Mouse (Mus musculus) liver, adult 2 months (tissue): ENCODE data around the gene Gm17660. TPM values are rescaled to one million over a fixed set of nuclear protein-coding genes. Genes with fewer than 3 reads are reported as not detected.
A peak's percentile ranks its signal among the peaks of the same experiment; 100 is the strongest.

ENCODE experiments used
- DNase-seq: peaks from one replicate; pipeline ENCODE4 v3.0.0-alpha.2; 2011; ENCODE audit warnings: low read depth, low spot score; ENCODE audit errors: extremely low read depth
- H3K27ac ChIP-seq: fragments of 200-500 bp; replicated peaks from 2 replicates; pipeline ENCODE4 v1.5.1; 2012; ENCODE audit warnings: low read depth, mild to moderate bottlenecking, control low read depth, inconsistent platforms, low read length; ENCODE audit not compliant: insufficient read depth
- H3K27me3 ChIP-seq: fragments of 200-500 bp; 2 replicates; pipeline ENCODE4 v1.6.1; 2012; ENCODE audit warnings: mild to moderate bottlenecking, moderate library complexity, low read length, inconsistent platforms; ENCODE audit not compliant: control insufficient read depth, insufficient read depth
- H3K36me3 ChIP-seq: fragments of 200-500 bp; 2 replicates; pipeline ENCODE4 v1.6.1; 2012; ENCODE audit warnings: low read length, inconsistent platforms; ENCODE audit not compliant: control insufficient read depth, insufficient read depth
- H3K4me1 ChIP-seq: fragments of 200-500 bp; 2 replicates; pipeline ENCODE4 v1.6.1; 2011; ENCODE audit warnings: low read length; ENCODE audit not compliant: control insufficient read depth, insufficient read depth
- H3K4me3 ChIP-seq: fragments of 200-500 bp; 2 replicates; pipeline ENCODE4 v1.5.1; 2011; ENCODE audit warnings: low read depth, mild to moderate bottlenecking, control low read depth, low read length, moderate library complexity; ENCODE audit not compliant: insufficient read depth
- H3K79me2 ChIP-seq: fragments of 200-500 bp; 2 replicates; pipeline ENCODE4 v1.6.1; 2012; ENCODE audit warnings: inconsistent platforms, mild to moderate bottlenecking, low read length, moderate library complexity; ENCODE audit not compliant: control insufficient read depth, insufficient read depth
- H3K9ac ChIP-seq: fragments of 200-500 bp; 2 replicates; pipeline ENCODE4 v1.6.1; 2012; ENCODE audit warnings: low read depth, mild to moderate bottlenecking, control low read depth, inconsistent platforms, low read length
- CTCF ChIP-seq: fragments of 200-500 bp; IDR thresholded peaks from 2 replicates; pipeline ENCODE4 v1.5.1; 2011; ENCODE audit warnings: low read depth, low read length, control low read depth
- POLR2A ChIP-seq: fragments of 200-500 bp; IDR thresholded peaks from 2 replicates; pipeline ENCODE4 v1.6.1; 2011; ENCODE audit warnings: low read length, control low read depth; ENCODE audit not compliant: insufficient read depth; ENCODE audit errors: extremely low read depth
- WGBS: fragments of 180-500 bp; shearing (Covaris S2); methylation state at CpG from one replicate; pipeline ENCODE4 v1.1.7; 2018; 5-methylcytosine and 5-hydroxymethylcytosine counted together
- polyA plus RNA-seq: library from polyadenylated mRNA; depleted of rRNA; stranded (reverse); fragments of >200 nt; gene quantifications from 2 replicates; pipeline ENCODE4 v1.2.3, GENCODE M21; 2012
- total RNA-seq: library from RNA; depleted of rRNA; stranded (reverse); fragments of >200 nt; gene quantifications from 2 replicates; pipeline ENCODE4 v1.2.3, GENCODE M21; 2014

Gene Gm17660
- total and polyA plus RNA-seq, 2 experiments = not detected

DNA sequence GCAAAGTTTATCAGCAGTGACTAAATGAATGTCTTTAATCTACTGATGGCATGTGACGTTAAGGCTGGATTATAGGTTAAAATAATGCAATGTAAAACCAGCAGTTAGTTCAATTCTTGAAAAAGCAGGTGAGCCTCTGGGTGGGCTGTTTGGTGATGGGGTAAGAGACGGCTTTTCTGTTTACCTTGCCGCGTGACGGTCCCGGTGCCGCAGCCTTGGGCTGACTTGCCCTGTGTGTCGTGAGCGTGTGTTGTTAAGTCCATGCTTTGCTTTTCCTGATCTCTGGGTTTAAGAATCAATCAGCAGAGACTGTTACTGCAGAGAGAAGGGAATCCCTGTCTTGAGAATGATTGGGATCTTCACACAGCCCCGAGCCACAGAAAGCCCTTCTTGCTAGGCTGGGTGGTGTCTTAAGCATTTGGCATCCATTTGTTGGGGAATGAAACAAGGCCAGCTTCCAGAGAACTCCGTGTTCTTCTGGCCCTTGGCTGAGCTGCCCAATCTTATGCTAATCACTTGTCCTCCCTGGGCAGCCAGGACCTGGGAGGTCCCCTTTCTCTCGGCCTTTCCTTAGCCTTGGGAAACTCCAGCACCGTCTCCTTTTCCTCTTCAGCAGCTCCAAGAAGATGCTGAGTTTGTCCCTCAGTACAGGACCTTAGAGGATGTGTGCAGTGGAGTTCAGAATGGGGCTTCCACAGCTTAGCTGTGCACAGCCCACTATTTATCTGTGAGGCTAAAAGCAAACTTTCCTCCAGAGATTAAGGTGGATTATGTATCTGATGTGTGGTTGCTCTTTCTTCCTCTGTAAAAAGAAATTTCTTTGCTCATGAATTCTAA is 15.3 kb downstream of the Gm17660 start:
- H3K4me3 ChIP-seq = no peak overlapping the region
- H3K79me2 ChIP-seq = no peaks in the 10 kb centered on the region
- peaks cover 29% of the 10 kb centered on the region for H3K36me3 ChIP-seq
- WGBS = 88% methylated on average over 13 of the region's 13 CpGs
- no peaks in the 10 kb centered on the region for H3K4me1 ChIP-seq
- no peak for DNase-seq
- H3K9ac ChIP-seq = no peak overlapping the region
- TF ChIP-seq CTCF (no peak), POLR2A (no peak)
- no peak overlapping the region for H3K27ac ChIP-seq
- H3K27me3 ChIP-seq = no peaks in the 10 kb centered on the region

DNA sequence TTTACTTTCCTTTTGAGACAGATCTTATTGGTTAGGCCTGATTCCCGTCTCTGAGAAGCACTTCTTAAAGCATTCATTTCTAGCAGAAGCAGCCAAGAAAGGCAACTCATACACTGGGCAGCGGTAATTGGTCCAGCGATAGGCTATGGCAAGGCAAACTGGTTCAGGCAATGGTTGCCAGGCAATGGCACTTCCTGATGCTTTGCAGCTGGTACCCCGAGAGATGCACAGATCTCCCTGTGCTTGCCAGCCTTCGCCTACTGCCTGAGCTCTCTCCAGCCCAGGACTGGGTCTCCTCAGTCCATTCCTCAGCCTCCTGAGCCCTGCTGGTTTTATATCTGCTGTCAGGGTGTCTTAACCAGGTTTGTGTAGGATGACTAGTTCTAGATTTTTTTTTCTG is 17.0 kb downstream of the Gm17660 start:
- Histone ChIP-seq H3K4me1 (no peaks in the 10 kb centered on the region), H3K79me2 (no peaks in the 10 kb centered on the region), H3K36me3 (peaks cover 30% of the 10 kb centered on the region), H3K4me3 (no peak overlapping the region), H3K27ac (no peak overlapping the region), H3K9ac (no peak overlapping the region), H3K27me3 (no peaks in the 10 kb centered on the region)
- 96% methylated on average over 5 of the region's 5 CpGs for WGBS
- DNase-seq = no peak
- TF ChIP-seq POLR2A = no peak
- no peak for TF ChIP-seq CTCF

DNA sequence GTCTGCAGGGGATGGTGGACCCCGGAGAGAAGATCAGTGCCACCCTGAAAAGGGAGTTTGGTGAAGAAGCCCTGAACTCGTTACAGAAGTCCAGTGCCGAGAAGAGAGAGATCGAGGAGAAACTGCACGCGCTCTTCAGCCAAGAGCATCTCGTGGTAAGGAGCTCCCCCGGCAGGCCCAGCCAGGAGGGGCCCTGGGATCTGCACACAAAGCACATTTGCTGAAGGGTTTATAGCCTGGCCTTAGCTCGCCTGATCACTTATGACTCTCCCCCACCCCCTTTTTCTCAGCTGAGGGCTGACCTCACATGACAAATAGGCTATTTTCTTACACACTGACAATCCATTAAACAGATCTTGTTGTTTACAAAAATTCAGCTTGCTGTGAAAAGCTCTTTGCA is 17.8 kb downstream of the Gm17660 start:
- WGBS = 94% methylated on average over 9 of the region's 9 CpGs
- TF ChIP-seq POLR2A (no peak), CTCF (no peak)

DNA sequence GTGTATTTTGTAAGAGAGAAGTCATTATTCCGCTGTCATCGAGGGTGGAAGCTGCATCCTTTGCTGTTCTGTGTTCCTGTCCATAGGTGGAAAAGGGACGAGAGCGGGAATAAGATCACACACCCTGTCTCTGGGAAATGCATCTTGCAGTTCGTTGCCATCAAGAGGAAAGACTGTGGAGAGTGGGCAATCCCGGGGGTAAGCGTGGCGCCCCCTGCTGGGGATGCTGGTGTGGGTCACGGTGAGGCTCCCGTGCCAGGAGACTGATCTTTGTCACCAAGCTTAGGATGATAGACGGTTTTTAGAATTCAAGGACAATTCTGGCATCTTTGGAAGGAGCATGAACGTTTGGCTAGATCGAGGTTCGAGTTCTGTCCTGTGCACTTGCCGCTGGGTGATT is 19.4 kb downstream of the Gm17660 start:
- Histone ChIP-seq H3K36me3 (peaks cover 17% of the 10 kb centered on the region), H3K4me3 (no peak overlapping the region), H3K27me3 (no peaks in the 10 kb centered on the region), H3K27ac (no peak overlapping the region), H3K9ac (no peak overlapping the region), H3K79me2 (no peaks in the 10 kb centered on the region), H3K4me1 (no peaks in the 10 kb centered on the region)
- TF ChIP-seq CTCF (peak; percentile 83), POLR2A (no peak)
- no peak for DNase-seq
- WGBS = 67% methylated on average over 15 of the region's 15 CpGs

More for the DNA sequence above, 17.8 kb downstream of the Gm17660 start:
- H3K4me3 ChIP-seq = no peak overlapping the region
- no peaks in the 10 kb centered on the region for H3K4me1 ChIP-seq
- no peak overlapping the region for H3K9ac ChIP-seq
- no peaks in the 10 kb centered on the region for H3K79me2 ChIP-seq
- H3K27ac ChIP-seq = no peak overlapping the region
- DNase-seq = no peak
- H3K36me3 ChIP-seq = peaks cover 25% of the 10 kb centered on the region
- H3K27me3 ChIP-seq = no peaks in the 10 kb centered on the region

DNA sequence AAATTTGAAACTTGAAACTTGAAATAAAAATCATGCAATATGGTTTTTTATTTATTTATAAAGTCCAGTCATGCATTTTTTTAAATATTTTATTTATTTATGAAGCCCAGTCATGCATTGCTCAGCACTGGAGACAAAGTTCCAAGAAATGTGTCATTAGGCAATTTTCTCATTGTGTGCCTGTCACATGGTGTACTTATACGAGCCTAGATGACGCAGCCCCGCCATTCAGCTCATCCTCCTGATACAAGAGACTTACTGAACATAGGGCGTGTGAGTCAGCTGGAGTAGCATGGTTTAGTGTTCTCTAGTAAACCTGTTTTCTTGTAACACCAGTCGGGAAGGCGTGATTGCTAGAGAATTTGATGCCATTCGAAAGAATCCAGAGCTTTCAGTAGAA is 21.1 kb downstream of the Gm17660 start:
- no peak overlapping the region for H3K9ac ChIP-seq
- TF ChIP-seq CTCF = no peak
- no peak for TF ChIP-seq POLR2A
- no peaks in the 10 kb centered on the region for H3K4me1 ChIP-seq
- no peak overlapping the region for H3K4me3 ChIP-seq
- WGBS = 93% methylated on average over 7 of the region's 7 CpGs
- H3K27ac ChIP-seq = no peak overlapping the region
- peaks cover 14% of the 10 kb centered on the region for H3K36me3 ChIP-seq
- peaks cover 5% of the 10 kb centered on the region; the same call in 1 of the 2 replicates for H3K79me2 ChIP-seq
- no peak for DNase-seq
- no peaks in the 10 kb centered on the region for H3K27me3 ChIP-seq

DNA sequence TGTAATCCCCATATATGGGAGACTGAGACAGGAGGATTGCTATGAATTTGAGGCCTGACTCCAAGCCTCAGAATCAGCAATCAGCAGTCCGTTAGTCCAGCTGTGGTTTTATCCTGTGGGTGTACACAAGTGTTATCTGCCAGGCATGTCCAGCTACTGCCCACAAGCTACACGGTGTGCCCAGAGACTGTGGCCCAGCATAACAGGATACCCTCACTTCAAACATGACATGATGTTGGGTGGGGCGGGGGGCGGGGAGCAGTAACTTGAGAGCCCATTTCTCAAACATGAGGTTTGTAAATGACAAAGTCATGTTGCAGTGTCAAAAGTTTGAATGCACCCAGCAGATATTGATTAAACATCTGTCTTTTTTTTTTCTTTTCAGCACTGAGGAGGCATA is 21.6 kb downstream of the Gm17660 start:
- Histone ChIP-seq H3K4me3 (no peak overlapping the region), H3K27ac (no peak overlapping the region), H3K79me2 (peaks cover 5% of the 10 kb centered on the region; the same call in 1 of the 2 replicates), H3K27me3 (no peaks in the 10 kb centered on the region), H3K4me1 (no peaks in the 10 kb centered on the region), H3K36me3 (peaks cover 18% of the 10 kb centered on the region), H3K9ac (no peak overlapping the region)
- TF ChIP-seq CTCF = no peak
- TF ChIP-seq POLR2A = no peak
- DNase-seq = no peak
- WGBS = 88% methylated on average over 4 of the region's 4 CpGs
